Mouse (Mus musculus): Measurements from ENCODE around the gene Ccdc163. TPM values are rescaled to one million over a fixed set of nuclear protein-coding genes. Genes with fewer than 3 reads are reported as not detected.

Ccdc163 gene
- polyA plus RNA-seq, 2 experiments: 9.1 to 16.0 TPM

DNA sequence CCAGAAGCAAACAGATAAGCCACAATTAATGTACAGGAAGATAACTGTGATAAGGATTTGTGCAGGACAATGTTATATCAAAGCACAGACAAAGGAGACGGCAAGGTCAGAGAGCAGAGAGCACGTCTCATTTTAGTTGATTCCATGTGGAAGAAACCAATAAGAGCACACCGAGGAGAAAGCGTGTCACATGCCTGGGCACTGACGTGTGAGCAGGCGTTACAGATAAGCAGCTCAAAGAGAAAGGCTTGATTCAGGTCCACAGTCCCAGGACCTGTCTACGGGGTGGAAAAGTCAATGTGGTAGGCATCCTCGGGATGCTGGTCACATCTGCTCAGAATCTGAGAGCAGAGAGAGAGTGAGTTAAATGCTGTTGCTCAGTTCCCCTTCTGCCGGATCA is 22.8 kb downstream of the Ccdc163 start:
- H3K36me3 ChIP-seq (replicated peaks; ENCODE audit: control insufficient read depth, insufficient read depth, low read depth): no peaks in the 10 kb centered on the region
- H3K27ac ChIP-seq: no peak overlapping the region
- H3K27me3 ChIP-seq (ENCODE audit: control insufficient read depth, insufficient read depth, low read length): no peaks in the 10 kb centered on the region
- WGBS (ENCODE audit: insufficient replicate concordance): 54% methylated on average over 9 of the region's 9 CpGs
- H3K9ac ChIP-seq (replicated peaks): no peak overlapping the region
- TF ChIP-seq CTCF (IDR thresholded peaks at IDR 0.05; ENCODE audit: low read depth) (no peak), EP300 (IDR thresholded peaks at IDR 0.05; ENCODE audit: low read depth) (no peak)
- no peak overlapping the region for H3K4me2 ChIP-seq (ENCODE audit: low read depth)
- DNase-seq (ENCODE audit: low read depth in 3 of 3, low spot score in 3 of 3) (no peak), ATAC-seq (ENCODE audit: insufficient read depth) (no peak)
- no peak overlapping the region for H3K4me3 ChIP-seq (ENCODE audit: insufficient read depth in 1 of 2, low read depth in 2 of 2, low read length in 2 of 2)
- no peaks in the 10 kb centered on the region for H3K9me3 ChIP-seq (ENCODE audit: control insufficient read depth, low read length)
- H3K4me1 ChIP-seq (replicated peaks; ENCODE audit: control insufficient read depth in 2 of 2, insufficient read depth in 2 of 2, low read length in 1 of 2): peaks cover 0 to 3% of the 10 kb centered on the region in 2 experiments; a peak in 1 of 4 replicates

DNA sequence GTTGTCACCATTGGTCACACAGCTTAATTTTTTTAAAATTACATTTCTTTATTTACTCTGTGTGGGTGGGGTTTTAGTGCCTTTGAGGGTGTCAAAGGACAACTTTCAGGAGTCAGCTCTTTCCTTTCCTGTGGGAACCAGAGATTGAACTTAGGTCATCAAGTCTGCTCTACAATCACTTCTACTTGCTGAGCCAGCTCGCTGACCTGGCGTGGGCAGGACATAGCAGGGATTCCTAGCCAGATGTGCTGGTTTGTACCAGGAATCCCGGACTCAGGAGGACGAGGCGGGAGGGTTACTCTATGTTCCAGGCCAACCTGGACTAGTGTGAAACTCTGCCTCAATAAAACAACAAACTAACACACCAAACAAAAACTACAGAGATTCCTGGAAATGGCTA is 24.0 kb downstream of the Ccdc163 start:
- Histone ChIP-seq H3K9ac (replicated peaks) (no peak overlapping the region), H3K36me3 (replicated peaks; ENCODE audit: control insufficient read depth, insufficient read depth, low read depth) (no peaks in the 10 kb centered on the region), H3K4me1 (replicated peaks; ENCODE audit: control insufficient read depth in 2 of 2, insufficient read depth in 2 of 2, low read length in 1 of 2) (peaks cover 0 to 3% of the 10 kb centered on the region in 2 experiments; a peak in 1 of 4 replicates), H3K27me3 (ENCODE audit: control insufficient read depth, insufficient read depth, low read length) (no peaks in the 10 kb centered on the region), H3K4me2 (ENCODE audit: low read depth) (no peak overlapping the region), H3K27ac (no peak overlapping the region), H3K4me3 (ENCODE audit: insufficient read depth in 1 of 2, low read depth in 2 of 2, low read length in 2 of 2) (no peak overlapping the region), H3K9me3 (ENCODE audit: control insufficient read depth, low read length) (no peaks in the 10 kb centered on the region)
- 65% methylated on average over 5 of the region's 5 CpGs for WGBS (ENCODE audit: insufficient replicate concordance)
- TF ChIP-seq EP300 (IDR thresholded peaks at IDR 0.05; ENCODE audit: low read depth): no peak
- no peak for TF ChIP-seq CTCF (IDR thresholded peaks at IDR 0.05; ENCODE audit: low read depth)
- ATAC-seq (ENCODE audit: insufficient read depth) (no peak), DNase-seq (ENCODE audit: low read depth in 3 of 3, low spot score in 3 of 3) (no peak)

DNA sequence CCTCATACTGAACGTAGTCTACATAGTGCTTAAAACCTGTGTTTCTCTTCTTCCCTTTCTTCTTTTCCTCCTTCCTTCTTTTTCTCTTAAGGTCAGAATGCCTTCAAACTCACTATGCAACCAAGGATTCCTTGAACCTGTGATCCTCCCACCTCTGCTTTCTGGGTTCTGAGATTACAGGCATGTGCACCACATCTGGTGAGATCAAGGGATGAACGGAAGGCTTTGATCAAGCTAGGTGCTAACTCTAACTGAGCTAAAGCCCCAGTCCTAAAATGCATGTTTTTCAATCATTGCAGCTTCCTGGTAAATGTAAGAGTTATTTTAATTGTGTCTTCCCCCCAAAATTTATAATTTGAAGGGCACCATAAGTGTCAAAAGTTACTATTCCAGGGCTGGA is 26.7 kb downstream of the Ccdc163 start:
- Histone ChIP-seq H3K27ac (no peak overlapping the region), H3K36me3 (replicated peaks; ENCODE audit: control insufficient read depth, insufficient read depth, low read depth) (no peaks in the 10 kb centered on the region), H3K4me3 (ENCODE audit: insufficient read depth in 1 of 2, low read depth in 2 of 2, low read length in 2 of 2) (no peak overlapping the region), H3K9me3 (ENCODE audit: control insufficient read depth, low read length) (no peaks in the 10 kb centered on the region), H3K27me3 (ENCODE audit: control insufficient read depth, insufficient read depth, low read length) (no peaks in the 10 kb centered on the region), H3K4me2 (ENCODE audit: low read depth) (no peak overlapping the region), H3K4me1 (replicated peaks; ENCODE audit: control insufficient read depth in 2 of 2, insufficient read depth in 2 of 2, low read length in 1 of 2) (no peaks in the 10 kb centered on the region), H3K9ac (replicated peaks) (no peak overlapping the region)
- TF ChIP-seq CTCF (IDR thresholded peaks at IDR 0.05; ENCODE audit: low read depth): no peak
- TF ChIP-seq EP300 (IDR thresholded peaks at IDR 0.05; ENCODE audit: low read depth): no peak
- 48% methylated on average over 2 of the region's 2 CpGs for WGBS (ENCODE audit: insufficient replicate concordance)
- no peak for DNase-seq (ENCODE audit: low read depth in 3 of 3, low spot score in 3 of 3)
- ATAC-seq (ENCODE audit: insufficient read depth): no peak

DNA sequence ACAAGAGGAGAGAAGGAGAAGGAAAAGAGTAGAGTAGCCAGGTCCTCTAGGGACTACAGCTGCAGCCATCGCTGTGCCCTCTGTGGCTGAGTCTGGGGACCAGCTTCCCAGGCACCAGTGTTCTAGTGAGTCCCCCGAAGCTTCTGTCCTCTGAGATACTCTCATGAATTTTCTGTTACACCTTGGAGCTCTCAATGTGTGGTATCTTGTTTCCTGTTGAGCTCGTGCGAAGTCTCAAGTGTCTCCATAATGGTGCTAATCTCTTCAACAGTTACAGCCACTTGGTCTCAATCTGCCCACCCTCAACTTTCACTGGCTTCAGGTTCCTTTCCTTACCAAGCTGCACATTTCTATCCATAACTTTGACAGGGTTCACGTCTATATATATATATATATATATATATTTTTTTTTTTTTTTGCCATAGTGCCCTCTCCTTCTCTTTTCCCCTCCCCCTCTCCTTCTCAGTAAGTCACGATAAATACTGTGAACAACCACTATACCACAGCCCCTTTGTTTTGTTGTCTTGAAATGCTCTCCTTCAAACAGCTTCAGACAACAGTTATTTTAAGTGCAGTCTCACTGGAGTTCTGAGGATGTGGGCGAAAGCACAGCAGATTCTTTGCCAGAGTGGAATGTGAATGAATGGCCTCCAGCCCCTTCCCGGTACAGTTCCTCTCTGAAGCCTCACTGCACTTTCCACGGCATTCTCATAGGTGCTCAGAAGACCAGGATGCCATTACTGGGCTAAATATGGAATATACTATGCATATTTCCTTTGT is 30.9 kb downstream of the Ccdc163 start:
- ATAC-seq (ENCODE audit: insufficient read depth) (no peak), DNase-seq (ENCODE audit: low read depth in 3 of 3, low spot score in 3 of 3) (no peak)
- TF ChIP-seq CTCF (IDR thresholded peaks at IDR 0.05; ENCODE audit: low read depth) (no peak), EP300 (IDR thresholded peaks at IDR 0.05; ENCODE audit: low read depth) (no peak)
- H3K27me3 ChIP-seq (ENCODE audit: control insufficient read depth, insufficient read depth, low read length): no peaks in the 10 kb centered on the region
- H3K36me3 ChIP-seq (replicated peaks; ENCODE audit: control insufficient read depth, insufficient read depth, low read depth): no peaks in the 10 kb centered on the region
- WGBS (ENCODE audit: insufficient replicate concordance): 29% methylated on average over 9 of the region's 9 CpGs
- H3K27ac ChIP-seq: no peak overlapping the region
- no peak overlapping the region for H3K9ac ChIP-seq (replicated peaks)
- H3K4me1 ChIP-seq (replicated peaks; ENCODE audit: control insufficient read depth in 2 of 2, insufficient read depth in 2 of 2, low read length in 1 of 2): no peaks in the 10 kb centered on the region
- no peak overlapping the region for H3K4me3 ChIP-seq (ENCODE audit: insufficient read depth in 1 of 2, low read depth in 2 of 2, low read length in 2 of 2)
- H3K9me3 ChIP-seq (ENCODE audit: control insufficient read depth, low read length): no peaks in the 10 kb centered on the region
- H3K4me2 ChIP-seq (ENCODE audit: low read depth): no peak overlapping the region

DNA sequence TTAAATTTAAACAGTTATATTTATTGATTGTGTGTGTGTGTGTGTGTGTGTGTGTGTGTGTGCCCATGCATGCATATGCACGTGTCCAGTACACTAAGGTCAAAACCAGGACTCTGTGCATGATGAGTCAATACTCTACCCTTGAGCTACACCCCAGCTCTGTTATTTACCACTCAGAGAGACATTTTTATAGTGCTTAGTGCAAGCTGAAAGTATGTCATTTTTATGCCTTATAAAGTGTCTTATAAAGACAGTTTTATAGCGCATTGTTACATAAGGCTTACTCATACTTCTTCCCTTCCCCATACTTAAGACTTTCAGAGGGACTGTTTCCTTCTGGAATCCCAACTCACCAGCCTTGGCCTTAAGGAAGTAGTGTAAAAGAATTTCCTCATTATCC is 41.4 kb downstream of the Ccdc163 start:
- no peaks in the 10 kb centered on the region for H3K27me3 ChIP-seq (ENCODE audit: control insufficient read depth, insufficient read depth, low read length)
- no peak overlapping the region for H3K9ac ChIP-seq (replicated peaks)
- H3K4me3 ChIP-seq (ENCODE audit: insufficient read depth in 1 of 2, low read depth in 2 of 2, low read length in 2 of 2): no peak overlapping the region
- 75% methylated on average over 2 of the region's 2 CpGs for WGBS (ENCODE audit: insufficient replicate concordance)
- no peaks in the 10 kb centered on the region for H3K4me1 ChIP-seq (replicated peaks; ENCODE audit: control insufficient read depth in 2 of 2, insufficient read depth in 2 of 2, low read length in 1 of 2)
- no peaks in the 10 kb centered on the region for H3K9me3 ChIP-seq (ENCODE audit: control insufficient read depth, low read length)
- no peak overlapping the region for H3K4me2 ChIP-seq (ENCODE audit: low read depth)
- no peaks in the 10 kb centered on the region for H3K36me3 ChIP-seq (replicated peaks; ENCODE audit: control insufficient read depth, insufficient read depth, low read depth)
- no peak overlapping the region for H3K27ac ChIP-seq
- TF ChIP-seq EP300 (IDR thresholded peaks at IDR 0.05; ENCODE audit: low read depth) (no peak), CTCF (IDR thresholded peaks at IDR 0.05; ENCODE audit: low read depth) (no peak)
- no peak for DNase-seq (ENCODE audit: low read depth in 3 of 3, low spot score in 3 of 3)
- no peak for ATAC-seq (ENCODE audit: insufficient read depth)
